Mouse (Mus musculus): Measurements from ENCODE around the gene Lss. TPM values are rescaled to one million over a fixed set of nuclear protein-coding genes. Genes with fewer than 3 reads are reported as not detected.

The Lss gene
- polyA plus RNA-seq, 1 experiment from 2014 or later: 47.4 TPM

- Histone ChIP-seq H3K4me1 (ENCODE audit: control insufficient read depth, insufficient read depth, low read length) (no peaks in the 10 kb centered on the region), H3K4me3 (ENCODE audit: low read depth, low read length) (no peak overlapping the region), H3K27me3 (ENCODE audit: control insufficient read depth, insufficient read depth, low read length) (no peaks in the 10 kb centered on the region), H3K9ac (ENCODE audit: low read length) (no peak overlapping the region), H3K27ac (ENCODE audit: low read depth, low read length) (no peak overlapping the region), H3K36me3 (ENCODE audit: control insufficient read depth, insufficient read depth, low read length) (no peaks in the 10 kb centered on the region), H3K9me3 (ENCODE audit: control insufficient read depth, low read length) (no peaks in the 10 kb centered on the region), H3K4me2 (no peak overlapping the region)
- WGBS: 81% methylated on average over 7 of the region's 7 CpGs
- DNase-seq (ENCODE audit: low spot score, missing footprints) (no peak), ATAC-seq (ENCODE audit: low FRiP score) (no peak)
Measured at GRCm38 (mm10) chr10:76576920-76577319, 45.5 kb downstream of the Lss start.

GRCm38 (mm10) chr10:76584138-76584537 lies 52.8 kb downstream of the Lss start:
- H3K27ac ChIP-seq (ENCODE audit: low read depth, low read length): no peak overlapping the region
- no peak overlapping the region for H3K4me3 ChIP-seq (ENCODE audit: low read depth, low read length)
- 12% methylated on average over 10 of the region's 10 CpGs for WGBS
- no peak overlapping the region for H3K4me2 ChIP-seq
- no peak for DNase-seq (ENCODE audit: low spot score, missing footprints)
- no peak for ATAC-seq (ENCODE audit: low FRiP score)
- H3K36me3 ChIP-seq (ENCODE audit: control insufficient read depth, insufficient read depth, low read length): no peaks in the 10 kb centered on the region
- H3K27me3 ChIP-seq (ENCODE audit: control insufficient read depth, insufficient read depth, low read length): no peaks in the 10 kb centered on the region; the same call in 1 of the 2 replicates
- H3K4me1 ChIP-seq (ENCODE audit: control insufficient read depth, insufficient read depth, low read length): no peaks in the 10 kb centered on the region
- no peaks in the 10 kb centered on the region for H3K9me3 ChIP-seq (ENCODE audit: control insufficient read depth, low read length)
- H3K9ac ChIP-seq (ENCODE audit: low read length): no peak overlapping the region; the same call in 1 of the 2 replicates

DNA sequence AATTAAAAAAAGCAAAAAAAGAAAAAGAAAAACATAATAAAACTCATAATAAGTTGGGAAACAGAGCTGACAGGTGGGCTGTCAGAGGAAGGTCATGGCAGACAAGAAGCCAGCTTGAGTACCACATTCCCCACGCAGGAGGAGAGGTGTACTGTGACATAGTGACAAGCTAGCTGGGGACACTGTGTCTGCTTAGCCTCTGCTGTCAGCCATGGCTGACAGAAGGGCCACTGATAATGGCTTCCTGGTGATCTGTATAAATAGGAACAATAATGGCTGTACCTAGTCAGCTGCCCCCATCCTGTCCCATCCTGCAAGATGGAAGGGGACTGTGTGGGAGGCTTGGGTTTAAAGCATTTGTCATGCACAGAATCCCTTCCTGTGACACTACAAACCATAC lies 54.8 kb downstream of the Lss start:
- DNase-seq (ENCODE audit: low spot score, missing footprints) (no peak), ATAC-seq (ENCODE audit: low FRiP score) (no peak)
- Histone ChIP-seq H3K4me3 (ENCODE audit: low read depth, low read length) (no peak overlapping the region), H3K9me3 (ENCODE audit: control insufficient read depth, low read length) (no peaks in the 10 kb centered on the region), H3K9ac (ENCODE audit: low read length) (no peak overlapping the region), H3K36me3 (ENCODE audit: control insufficient read depth, insufficient read depth, low read length) (no peaks in the 10 kb centered on the region), H3K27me3 (ENCODE audit: control insufficient read depth, insufficient read depth, low read length) (no peaks in the 10 kb centered on the region; the same call in 1 of the 2 replicates), H3K27ac (ENCODE audit: low read depth, low read length) (no peak overlapping the region), H3K4me1 (ENCODE audit: control insufficient read depth, insufficient read depth, low read length) (no peaks in the 10 kb centered on the region), H3K4me2 (no peak overlapping the region)
- WGBS: 79% methylated on average over 1 of the region's 1 CpGs

- no peaks in the 10 kb centered on the region for H3K36me3 ChIP-seq (ENCODE audit: control insufficient read depth, insufficient read depth, low read length)
- no peaks in the 10 kb centered on the region for H3K4me1 ChIP-seq (ENCODE audit: control insufficient read depth, insufficient read depth, low read length)
- 91% methylated on average over 11 of the region's 11 CpGs for WGBS
- no peak overlapping the region for H3K27ac ChIP-seq (ENCODE audit: low read depth, low read length)
- H3K4me3 ChIP-seq (ENCODE audit: low read depth, low read length): no peak overlapping the region
- H3K27me3 ChIP-seq (ENCODE audit: control insufficient read depth, insufficient read depth, low read length): no peaks in the 10 kb centered on the region
- H3K9ac ChIP-seq (ENCODE audit: low read length): no peak overlapping the region
- no peak overlapping the region for H3K4me2 ChIP-seq
- ATAC-seq (ENCODE audit: low FRiP score) (no peak), DNase-seq (ENCODE audit: low spot score, missing footprints) (no peak)
- H3K9me3 ChIP-seq (ENCODE audit: control insufficient read depth, low read length): no peaks in the 10 kb centered on the region
Measured at GRCm38 (mm10) chr10:76590197-76590596, 58.8 kb downstream of the Lss start.

- Histone ChIP-seq H3K4me3 (ENCODE audit: low read depth, low read length) (no peak overlapping the region), H3K4me1 (ENCODE audit: control insufficient read depth, insufficient read depth, low read length) (no peaks in the 10 kb centered on the region), H3K36me3 (ENCODE audit: control insufficient read depth, insufficient read depth, low read length) (no peaks in the 10 kb centered on the region), H3K4me2 (no peak overlapping the region), H3K9ac (ENCODE audit: low read length) (no peak overlapping the region), H3K27ac (ENCODE audit: low read depth, low read length) (no peak overlapping the region), H3K27me3 (ENCODE audit: control insufficient read depth, insufficient read depth, low read length) (no peaks in the 10 kb centered on the region), H3K9me3 (ENCODE audit: control insufficient read depth, low read length) (no peaks in the 10 kb centered on the region)
- DNase-seq (ENCODE audit: low spot score, missing footprints) (no peak), ATAC-seq (ENCODE audit: low FRiP score) (no peak)
- WGBS: 91% methylated on average over 31 of the region's 31 CpGs
Measured at GRCm38 (mm10) chr10:76596338-76596737, 65.0 kb downstream of the Lss start.

GRCm38 (mm10) chr10:76602690-76603089 lies 71.3 kb downstream of the Lss start:
- 85% methylated on average over 3 of the region's 3 CpGs for WGBS
- Histone ChIP-seq H3K4me3 (ENCODE audit: low read depth, low read length) (no peak overlapping the region), H3K36me3 (ENCODE audit: control insufficient read depth, insufficient read depth, low read length) (no peaks in the 10 kb centered on the region), H3K9me3 (ENCODE audit: control insufficient read depth, low read length) (no peaks in the 10 kb centered on the region), H3K4me1 (ENCODE audit: control insufficient read depth, insufficient read depth, low read length) (no peaks in the 10 kb centered on the region), H3K27ac (ENCODE audit: low read depth, low read length) (no peak overlapping the region), H3K9ac (ENCODE audit: low read length) (no peak overlapping the region), H3K4me2 (no peak overlapping the region), H3K27me3 (ENCODE audit: control insufficient read depth, insufficient read depth, low read length) (no peaks in the 10 kb centered on the region)
- DNase-seq (ENCODE audit: low spot score, missing footprints) (no peak), ATAC-seq (ENCODE audit: low FRiP score) (no peak)

Other genes with a start within 250 kb of the Lss start
- 4.1 and 4.2 TPM in 2 replicates for gene Dip2a, start 186.3 kb upstream of the Lss start, polyA plus RNA-seq (2014; fragmentation: Nextera tagmentation; extraction: Ambion mirVana)
- gene AC141477.1, start 91.1 kb upstream of the Lss start, polyA plus RNA-seq (2014; fragmentation: Nextera tagmentation; extraction: Ambion mirVana): not detected in 2 replicates
- 15.6 and 16.4 TPM in 2 replicates for gene Pcnt, start 88.8 kb upstream of the Lss start, polyA plus RNA-seq (2014; fragmentation: Nextera tagmentation; extraction: Ambion mirVana)
- not detected in 2 replicates for gene 2610028H24Rik, start 82.5 kb upstream of the Lss start, polyA plus RNA-seq (2014; fragmentation: Nextera tagmentation; extraction: Ambion mirVana)
- 66.8 and 68.6 TPM in 2 replicates for gene Mcm3ap, start 62.7 kb upstream of the Lss start, polyA plus RNA-seq (2014; fragmentation: Nextera tagmentation; extraction: Ambion mirVana)
- 5.7 and 6.1 TPM in 2 replicates for gene Ybey, start 62.5 kb upstream of the Lss start, polyA plus RNA-seq (2014; fragmentation: Nextera tagmentation; extraction: Ambion mirVana)
- not detected in 2 replicates for gene Spatc1l, start 30.7 kb downstream of the Lss start, polyA plus RNA-seq (2014; fragmentation: Nextera tagmentation; extraction: Ambion mirVana)
- gene Ftcd, start 44.1 kb downstream of the Lss start, polyA plus RNA-seq (2014; fragmentation: Nextera tagmentation; extraction: Ambion mirVana): not detected in 2 replicates
- gene Col6a2, start 92.0 kb downstream of the Lss start, polyA plus RNA-seq (2014; fragmentation: Nextera tagmentation; extraction: Ambion mirVana): 10.7 and 10.8 TPM in 2 replicates
- 12.8 and 12.9 TPM in 2 replicates for gene Col6a1, start 194.6 kb downstream of the Lss start, polyA plus RNA-seq (2014; fragmentation: Nextera tagmentation; extraction: Ambion mirVana)